Mouse (Mus musculus) induced T-regulatory cell, adult 2 months (primary cell): ENCODE data around the gene Sult2b1.

Experiments
- DNase-seq: peaks from one replicate; pipeline ENCODE4 v3.0.0-alpha.2; 2012; ENCODE audit warnings: low read depth

Gene Sult2b1

DNA sequence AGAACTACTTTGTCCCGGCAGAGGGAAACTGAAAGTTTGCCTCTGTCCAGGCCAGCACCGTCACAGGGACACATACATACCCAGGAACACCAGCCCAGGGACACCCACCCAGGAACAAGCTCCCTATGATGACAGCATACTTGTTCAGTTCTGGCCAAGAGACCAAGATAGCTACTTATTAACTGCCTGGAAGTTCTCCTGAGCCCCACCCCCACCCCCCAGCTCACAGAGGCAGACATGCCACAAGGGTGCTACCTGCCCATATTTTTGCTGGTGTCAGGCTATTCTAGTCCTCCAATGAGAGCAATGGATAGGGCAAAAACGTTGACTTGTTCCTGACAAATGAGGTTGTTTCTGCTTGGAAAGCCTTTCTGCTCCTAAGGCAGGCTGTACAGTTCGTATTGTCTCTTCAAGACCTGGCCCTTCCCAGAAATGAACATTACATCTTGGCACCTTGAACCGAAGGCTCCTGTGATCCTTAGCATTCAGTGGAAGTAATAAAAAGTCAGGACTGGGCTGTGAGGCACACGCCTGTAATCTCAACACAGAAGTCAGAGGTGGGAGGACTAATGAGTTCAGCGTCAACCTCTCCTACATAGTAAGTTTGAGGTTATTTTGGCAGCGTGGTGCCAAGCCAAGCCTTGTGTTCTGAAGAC is 13.9 kb downstream of the Sult2b1 start:
- DNase-seq, result peak; percentile 16

DNA sequence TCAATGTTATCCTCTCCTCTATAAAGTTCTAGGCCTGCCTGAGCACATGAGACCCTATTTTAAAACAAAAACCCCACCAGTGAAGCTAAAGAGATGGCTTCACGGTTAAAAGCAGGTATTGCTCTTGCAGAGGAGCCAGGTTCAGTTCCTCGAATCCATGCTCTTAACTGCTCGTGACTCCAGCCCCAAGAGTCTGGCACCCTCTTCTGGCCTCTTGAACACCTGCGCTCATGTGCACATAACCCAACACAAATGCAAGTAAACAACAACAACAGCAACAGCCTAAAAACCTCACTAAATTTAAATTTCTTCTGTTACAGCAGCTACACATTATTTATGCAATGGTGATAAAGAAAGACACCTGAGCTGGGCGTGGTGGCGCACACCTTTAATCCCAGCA is 17.0 kb downstream of the Sult2b1 start:
- DNase-seq, result peak; percentile 28

DNA sequence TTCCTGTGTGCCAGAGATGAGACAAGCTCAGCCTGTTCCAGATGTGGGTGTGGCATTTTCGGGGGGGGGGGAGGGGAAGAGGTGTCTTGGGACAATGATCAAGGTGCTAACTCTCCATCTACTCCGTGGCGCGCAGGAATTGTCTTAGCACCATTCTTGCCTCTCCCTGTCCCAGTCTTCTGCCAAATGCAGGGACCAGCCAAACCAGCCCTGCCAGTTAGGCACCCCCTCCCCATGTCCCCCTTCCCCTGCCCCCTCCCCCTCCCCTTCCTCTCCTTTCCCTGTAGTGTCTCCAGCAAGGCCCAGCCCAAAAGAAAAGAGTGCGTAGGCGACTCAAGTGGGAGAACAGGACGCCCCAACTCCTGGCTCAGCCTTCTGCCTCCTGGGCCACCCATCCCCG is 17.7 kb downstream of the Sult2b1 start:
- no peak for DNase-seq

- DNase-seq, result peak; percentile 72
Observed at GRCm38 (mm10) chr7:45765995-45766394, 18.5 kb downstream of the Sult2b1 start.

GRCm38 (mm10) chr7:45760151-45760550 is 24.3 kb downstream of the Sult2b1 start:
- DNase-seq, result no peak

GRCm38 (mm10) chr7:45759400-45759799 is 25.1 kb downstream of the Sult2b1 start:
- no peak for DNase-seq

GRCm38 (mm10) chr7:45755703-45756102 is 28.8 kb downstream of the Sult2b1 start:
- no peak for DNase-seq

- no peak for DNase-seq
Observed at GRCm38 (mm10) chr7:45750162-45750561, 34.3 kb downstream of the Sult2b1 start.

DNA sequence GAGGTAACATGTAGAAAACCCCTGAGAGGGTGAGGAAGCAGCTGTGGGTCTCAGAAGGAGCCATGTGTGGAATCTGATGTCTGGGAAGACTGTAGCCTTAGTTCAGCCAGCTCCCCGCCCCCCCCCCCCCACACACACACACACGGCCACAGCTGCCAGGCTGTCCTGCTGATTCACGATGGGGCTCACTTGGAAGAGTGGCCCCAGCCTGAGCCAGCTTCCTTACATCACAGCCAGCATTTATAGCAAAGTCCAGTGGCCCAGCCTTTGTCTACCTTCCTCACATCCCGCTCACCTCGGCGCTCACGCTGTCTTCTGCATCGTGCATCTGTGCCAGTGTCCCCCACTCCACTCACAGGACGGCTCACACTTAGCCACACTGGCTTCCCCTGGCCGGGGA is 35.1 kb downstream of the Sult2b1 start:
- DNase-seq, result no peak

DNA sequence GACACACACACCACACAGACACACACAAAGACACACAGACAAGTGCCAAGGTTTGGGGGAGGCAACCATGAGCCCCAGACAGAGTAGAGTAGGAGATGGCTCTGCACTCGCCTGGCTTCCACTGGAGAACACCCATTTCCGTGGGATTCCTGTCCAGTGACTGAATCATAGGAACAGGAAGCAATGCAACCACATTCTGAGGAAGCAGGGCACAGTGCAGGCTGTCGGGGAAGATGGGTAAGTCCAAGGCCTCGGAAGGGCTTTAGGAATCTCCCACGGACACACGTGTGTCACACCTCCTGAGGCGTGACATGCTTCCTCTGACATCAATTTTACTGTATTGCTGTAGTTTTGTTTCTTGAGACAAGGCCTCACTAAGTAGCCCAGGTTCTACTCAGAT is 36.4 kb downstream of the Sult2b1 start:
- DNase-seq, result no peak

GRCm38 (mm10) chr7:45747450-45747849 is 37.0 kb downstream of the Sult2b1 start:
- DNase-seq, result no peak

GRCm38 (mm10) chr7:45746518-45746917 is 38.0 kb downstream of the Sult2b1 start:
- DNase-seq, result peak; percentile 54

DNA sequence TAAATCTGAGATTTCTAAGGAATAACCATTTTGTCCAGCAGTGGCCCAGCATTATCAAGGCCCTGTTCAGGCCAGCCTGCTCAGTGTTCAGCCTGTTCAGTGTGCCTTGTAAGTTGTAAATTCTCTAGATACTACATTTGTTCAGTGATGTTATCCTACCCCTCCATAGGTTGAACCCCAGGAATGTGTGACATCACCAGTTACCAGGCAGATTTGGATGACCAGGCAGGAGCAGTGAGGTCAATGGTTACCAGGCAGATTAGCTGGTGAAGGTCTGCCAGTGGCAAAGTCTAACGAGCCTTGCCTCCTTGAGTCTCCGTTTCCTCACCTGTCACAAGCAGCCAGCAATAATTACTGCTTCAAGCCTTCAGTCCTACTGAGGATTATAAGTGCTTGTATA is 40.1 kb downstream of the Sult2b1 start:
- DNase-seq, result peak; percentile 73

DNA sequence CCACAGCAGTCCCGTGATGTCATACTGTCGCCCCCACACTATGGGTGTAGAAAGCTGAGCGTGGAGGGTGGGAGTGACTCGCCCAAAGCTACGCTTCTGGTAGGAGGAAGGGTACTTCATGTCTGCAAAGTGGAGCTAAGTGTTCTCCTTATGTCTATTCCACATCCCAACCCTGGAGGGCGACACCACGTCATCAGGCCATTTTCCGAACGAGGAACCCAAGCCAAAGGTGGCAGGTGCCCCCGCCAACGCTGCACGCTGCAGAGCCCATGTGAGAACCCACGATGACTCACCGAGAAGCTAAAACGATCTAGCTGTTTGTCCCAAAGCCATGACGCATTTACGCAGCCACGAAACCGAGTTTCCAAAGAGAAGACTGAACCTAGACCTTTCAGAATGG is 42.1 kb downstream of the Sult2b1 start:
- peak; percentile 90 for DNase-seq

GRCm38 (mm10) chr7:45741777-45742176 is 42.7 kb downstream of the Sult2b1 start:
- peak; percentile 90 for DNase-seq

DNA sequence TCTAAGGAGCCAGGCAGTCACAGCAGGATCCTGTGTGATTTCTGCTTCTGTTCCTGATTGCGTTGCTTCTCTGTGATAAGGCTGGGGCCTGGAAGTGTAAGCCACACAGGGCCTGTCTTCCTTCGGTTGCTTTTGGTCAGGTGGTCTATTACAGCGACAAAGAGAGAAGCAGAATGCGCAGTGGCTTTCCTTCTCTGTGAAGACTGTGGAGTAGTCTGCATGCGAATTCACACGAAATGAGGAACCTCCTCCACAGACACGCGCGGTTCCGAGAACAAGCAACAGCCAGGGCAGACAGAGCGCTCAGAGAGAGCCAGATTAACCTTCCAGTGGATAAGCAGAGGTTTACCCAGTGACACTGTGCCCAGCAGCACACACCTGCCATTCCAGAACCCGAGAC is 43.2 kb downstream of the Sult2b1 start:
- no peak for DNase-seq

- DNase-seq, result peak; percentile 62
Observed at GRCm38 (mm10) chr7:45739820-45740219, 44.6 kb downstream of the Sult2b1 start.

- peak; percentile 98 for DNase-seq
Observed at GRCm38 (mm10) chr7:45739162-45739763, 45.2 kb downstream of the Sult2b1 start.

- peak; percentile 87 for DNase-seq
Observed at GRCm38 (mm10) chr7:45733477-45733876, 51.0 kb downstream of the Sult2b1 start.

GRCm38 (mm10) chr7:45730727-45731431 is 53.6 kb downstream of the Sult2b1 start:
- DNase-seq, result peak; percentile 53

DNA sequence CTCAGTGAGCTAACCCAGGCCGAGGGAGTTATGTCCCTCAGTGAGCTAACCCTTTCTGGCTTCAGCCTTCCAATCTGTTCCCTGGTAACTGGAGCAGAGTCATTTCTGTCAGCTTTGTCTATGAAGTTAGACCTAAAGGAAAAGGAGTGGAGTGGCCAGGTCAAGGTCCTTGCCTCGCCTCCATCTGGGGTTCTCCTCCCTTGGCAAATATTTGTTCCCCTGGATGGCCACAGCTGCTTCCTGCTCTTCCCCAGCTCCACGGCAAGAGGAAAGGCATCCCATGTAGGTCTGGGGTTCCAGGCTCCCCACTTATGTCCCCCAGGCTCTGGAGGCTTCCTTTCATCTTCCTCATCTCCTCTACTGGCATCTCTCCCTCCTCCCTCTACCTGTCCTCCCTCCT is 56.8 kb downstream of the Sult2b1 start:
- no peak for DNase-seq

- no peak for DNase-seq
Observed at GRCm38 (mm10) chr7:45726419-45726818, 58.0 kb downstream of the Sult2b1 start.

DNA sequence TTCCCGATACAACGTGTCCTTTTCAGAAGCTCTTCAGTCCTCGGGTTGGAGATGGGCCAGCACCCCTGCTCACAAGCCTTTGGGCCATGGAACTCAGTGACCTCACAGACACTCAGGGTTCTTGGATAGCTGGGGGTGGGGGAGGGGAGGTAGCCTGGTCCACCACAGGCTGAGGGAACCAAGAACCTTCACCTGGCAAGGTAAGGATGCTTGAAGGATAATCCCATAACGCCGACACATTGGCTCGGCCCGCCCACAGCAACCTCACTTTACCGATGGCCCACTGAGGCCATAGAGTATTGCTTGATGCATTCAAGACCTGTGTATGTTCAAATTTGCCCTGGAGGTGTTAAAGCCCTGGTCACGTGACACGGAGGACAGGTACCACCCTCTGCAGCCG is 58.8 kb downstream of the Sult2b1 start, which contains the start of gene Spaca4:
Gene Spaca4, minus strand, starts transcription at position 101 of the 400 bp plus-strand sequence.
- no peak for DNase-seq
